Mouse (Mus musculus): ENCODE measurements around the gene Bag3. TPM values are rescaled to one million over a fixed set of nuclear protein-coding genes. Genes with fewer than 3 reads are reported as not detected.
"Not testable (repeated sequence)": the region's sequence is repeated elsewhere in the genome, so short reads cannot be mapped to it uniquely, and the experiment has no call there.

Bag3 gene
- polyA plus RNA-seq, 3 experiments from 2014 or later: 10.3 to 12.7 (median 10.4) TPM

DNA sequence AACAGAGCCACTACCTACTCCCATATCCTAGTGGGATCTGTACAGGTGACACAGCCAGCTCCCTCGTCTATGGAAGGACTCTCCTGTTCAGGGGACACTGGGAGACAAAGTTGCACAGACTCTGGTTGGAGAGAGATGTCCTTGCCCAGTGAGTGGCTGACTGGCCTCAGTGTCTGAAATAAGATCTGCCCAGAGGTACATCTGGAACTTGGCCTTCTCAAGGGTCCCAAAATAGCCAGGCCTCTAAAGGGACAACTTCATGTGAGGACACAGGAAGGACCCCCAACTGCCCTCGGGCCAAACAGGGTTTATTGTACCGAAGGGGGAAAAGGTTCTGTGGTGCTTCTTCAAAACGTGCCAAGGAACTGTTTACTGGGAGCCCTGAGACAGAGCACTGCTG lies 14.8 kb downstream of the Bag3 start:
- no peak for ATAC-seq

DNA sequence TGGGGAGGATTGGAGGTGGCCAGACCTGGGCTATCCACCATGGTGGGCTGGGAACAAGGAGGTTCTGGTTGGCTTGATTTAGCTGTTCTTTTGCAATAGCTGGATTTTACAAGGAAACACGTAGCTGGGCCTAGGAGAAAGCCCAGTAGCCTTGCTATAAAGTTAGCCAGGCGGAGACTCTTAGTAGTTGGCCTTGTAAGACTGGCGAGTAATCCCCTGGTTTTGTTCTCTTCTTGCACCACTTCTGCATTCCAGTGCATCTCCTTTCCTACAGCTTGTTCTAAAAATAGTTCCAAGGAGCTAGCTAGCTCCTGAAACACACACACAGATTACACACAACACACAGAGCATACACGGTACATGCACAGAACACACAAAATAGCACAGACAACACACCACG lies 15.4 kb downstream of the Bag3 start:
- ATAC-seq: no peak

DNA sequence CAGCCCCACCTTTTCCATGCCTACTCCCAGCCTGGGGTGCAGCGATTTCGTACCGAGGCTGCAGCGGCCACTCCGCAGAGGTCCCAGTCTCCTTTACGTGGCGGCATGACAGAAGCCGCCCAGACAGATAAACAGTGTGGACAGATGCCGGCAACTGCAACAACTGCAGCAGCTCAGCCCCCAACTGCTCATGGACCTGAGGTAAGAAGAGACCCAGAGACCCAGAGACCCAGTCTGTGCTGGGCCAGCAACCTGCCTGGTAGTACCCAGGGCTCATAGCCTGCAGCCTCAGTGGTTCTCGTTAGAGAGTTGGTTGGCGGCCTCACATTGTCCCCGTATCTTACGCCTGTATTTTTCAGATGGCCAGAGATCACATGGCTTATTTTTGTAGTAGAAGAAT lies 16.7 kb downstream of the Bag3 start:
- ATAC-seq: no peak

DNA sequence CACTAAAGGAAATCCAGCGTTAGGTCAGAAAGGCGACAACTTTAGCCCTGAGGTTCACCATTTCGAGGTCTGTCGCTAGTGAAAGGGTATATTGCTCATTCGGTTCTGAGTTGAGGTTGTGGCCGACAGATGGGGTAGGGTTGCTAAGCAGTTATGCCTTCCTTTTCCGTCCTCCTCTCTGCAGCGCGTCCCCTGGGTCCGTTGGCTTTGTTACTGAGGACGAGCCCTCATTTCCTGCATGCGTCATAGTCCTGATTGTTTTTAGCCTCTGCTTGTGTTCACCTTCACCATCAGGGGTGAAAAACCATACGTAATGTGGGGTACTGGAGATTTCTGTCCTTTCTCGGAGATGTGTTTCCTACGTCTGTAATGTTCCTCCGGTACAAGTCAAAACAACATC lies 17.3 kb downstream of the Bag3 start:
- no peak for ATAC-seq

DNA sequence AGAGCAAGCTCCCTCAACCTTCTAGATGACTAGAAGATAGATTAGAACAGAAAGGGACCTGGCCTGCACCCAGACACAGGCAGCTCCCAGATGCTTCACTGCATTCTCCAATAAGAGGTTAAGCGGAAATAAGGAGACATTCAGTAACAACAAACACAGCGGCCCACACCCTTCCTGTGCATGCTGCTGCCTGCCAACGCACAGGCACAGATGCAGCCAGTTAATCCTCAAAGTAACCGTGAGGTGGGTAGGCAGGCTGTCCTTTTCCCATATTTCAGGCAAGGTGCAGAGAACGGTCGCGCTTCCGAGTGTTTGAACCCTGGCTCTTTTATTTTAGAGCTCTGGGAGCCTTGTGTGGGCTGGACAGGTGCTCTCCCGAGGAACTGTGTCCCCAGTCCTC lies 17.8 kb downstream of the Bag3 start:
- no peak for ATAC-seq

DNA sequence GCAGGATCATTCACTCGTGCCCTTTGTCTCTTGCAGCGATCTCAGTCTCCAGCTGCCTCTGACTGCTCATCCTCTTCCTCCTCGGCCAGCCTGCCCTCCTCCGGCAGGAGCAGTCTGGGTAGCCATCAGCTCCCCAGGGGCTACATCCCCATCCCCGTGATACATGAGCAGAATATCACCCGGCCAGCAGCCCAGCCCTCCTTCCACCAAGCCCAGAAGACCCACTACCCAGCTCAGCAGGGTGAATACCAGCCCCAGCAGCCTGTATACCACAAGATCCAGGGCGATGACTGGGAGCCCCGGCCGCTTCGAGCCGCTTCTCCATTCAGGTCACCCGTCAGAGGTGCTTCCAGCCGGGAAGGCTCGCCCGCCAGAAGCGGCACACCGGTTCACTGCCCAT lies 18.4 kb downstream of the Bag3 start:
- ATAC-seq: no peak

DNA sequence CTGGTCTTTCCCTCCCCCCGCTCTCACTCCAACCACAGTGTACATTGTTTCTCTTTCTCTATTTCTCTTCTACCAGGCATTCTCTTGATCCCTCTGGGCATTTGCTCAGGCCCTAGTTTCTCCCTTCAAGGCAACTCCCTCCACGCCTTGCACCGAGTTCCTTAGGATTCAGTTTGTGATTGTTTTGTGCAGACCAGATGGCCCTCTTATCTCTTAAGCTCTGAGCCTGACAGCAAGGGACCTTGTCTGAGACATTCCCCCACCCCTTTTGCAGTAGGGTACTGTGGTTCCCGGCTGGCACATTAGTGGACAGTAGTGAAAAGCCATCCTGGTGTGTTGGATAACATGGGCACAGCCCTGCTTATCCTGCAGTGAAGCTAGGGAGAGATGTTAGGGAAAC lies 19.1 kb downstream of the Bag3 start:
- no peak for ATAC-seq

DNA sequence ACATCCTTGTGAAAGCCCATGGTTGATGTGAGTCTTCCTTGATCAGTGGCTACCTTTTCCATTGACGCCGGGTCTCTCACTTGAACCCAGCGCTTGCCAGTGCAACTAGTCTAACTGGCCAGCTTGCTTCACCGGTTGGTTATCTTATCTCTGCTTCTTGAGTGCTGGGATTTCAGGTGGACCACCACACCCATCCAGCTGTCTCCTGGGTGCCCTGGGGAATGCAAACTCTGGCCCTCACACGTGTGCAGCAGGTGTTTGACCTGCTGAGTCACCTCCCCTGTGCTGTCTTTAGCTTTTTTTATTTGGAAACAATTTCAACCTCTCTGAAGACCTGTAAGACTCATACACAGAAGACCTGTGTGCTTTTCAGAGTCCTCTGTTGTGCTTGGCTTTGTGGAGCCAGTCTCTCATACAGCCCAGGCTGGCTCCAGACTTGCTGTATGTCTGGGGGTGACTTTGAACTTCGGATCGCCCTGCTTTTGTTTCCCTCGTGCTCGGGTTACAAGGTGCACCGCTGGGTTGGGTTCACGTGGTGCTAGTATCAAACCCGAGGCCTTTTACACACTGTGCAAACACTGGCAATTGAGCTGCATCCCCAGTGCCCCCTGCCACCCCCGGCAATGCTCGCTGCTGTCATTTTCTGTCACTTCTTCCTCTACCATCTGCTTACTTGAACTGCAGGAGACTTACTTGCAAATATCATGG lies 19.9 kb downstream of the Bag3 start:
- no peak for ATAC-seq

DNA sequence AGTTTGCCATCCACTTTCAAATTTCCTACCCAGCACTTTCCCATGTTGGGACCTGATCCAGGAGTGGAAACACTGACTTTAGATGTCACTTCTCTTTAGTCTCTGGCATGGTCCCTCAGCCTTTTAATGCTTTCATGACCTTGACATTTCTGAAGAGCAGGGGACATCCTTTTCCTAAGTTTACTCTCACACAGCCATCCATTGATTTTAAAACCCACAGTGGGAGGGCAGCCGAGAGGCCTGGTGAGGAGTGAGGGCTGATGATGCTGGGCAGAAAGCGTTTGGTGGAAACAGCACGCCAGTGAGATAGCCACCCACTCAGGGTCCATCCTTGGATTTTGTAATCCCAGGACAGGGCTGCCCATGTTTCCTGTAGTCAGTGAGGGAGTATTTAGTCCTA lies 20.5 kb downstream of the Bag3 start:
- ATAC-seq: no peak

DNA sequence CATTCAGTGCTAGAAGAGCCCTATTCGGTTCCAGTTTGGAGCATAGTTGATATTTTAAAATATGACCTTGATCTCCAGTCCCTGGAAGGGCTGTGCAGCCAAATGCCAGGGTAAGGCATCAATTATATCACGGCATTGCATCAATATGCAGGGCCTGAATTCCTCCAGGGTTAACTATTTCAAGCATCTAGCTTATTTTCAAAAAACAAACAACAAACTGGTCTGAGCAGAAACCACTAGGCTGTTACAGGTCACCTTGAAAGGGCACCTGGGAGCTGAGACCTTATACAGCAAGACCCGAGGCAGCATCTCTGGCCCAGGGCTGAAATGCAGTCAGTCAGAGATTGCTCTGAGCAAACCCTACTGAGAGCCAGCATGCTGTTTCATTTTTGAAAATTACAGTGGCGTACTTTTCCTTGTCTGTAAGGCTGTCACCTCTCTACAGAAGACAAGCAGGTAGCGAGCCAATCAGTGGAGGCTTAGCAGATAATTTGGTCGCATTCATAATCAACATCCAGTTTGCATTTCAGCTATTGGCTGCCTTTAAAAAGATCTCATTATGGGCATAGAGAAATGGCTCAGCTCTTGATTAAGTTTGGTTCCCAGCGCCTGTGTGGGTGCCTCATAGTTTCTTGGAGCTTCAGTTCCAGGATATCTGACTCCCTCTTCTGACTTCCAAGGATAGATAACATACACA lies 21.3 kb downstream of the Bag3 start:
- no peak for ATAC-seq

DNA sequence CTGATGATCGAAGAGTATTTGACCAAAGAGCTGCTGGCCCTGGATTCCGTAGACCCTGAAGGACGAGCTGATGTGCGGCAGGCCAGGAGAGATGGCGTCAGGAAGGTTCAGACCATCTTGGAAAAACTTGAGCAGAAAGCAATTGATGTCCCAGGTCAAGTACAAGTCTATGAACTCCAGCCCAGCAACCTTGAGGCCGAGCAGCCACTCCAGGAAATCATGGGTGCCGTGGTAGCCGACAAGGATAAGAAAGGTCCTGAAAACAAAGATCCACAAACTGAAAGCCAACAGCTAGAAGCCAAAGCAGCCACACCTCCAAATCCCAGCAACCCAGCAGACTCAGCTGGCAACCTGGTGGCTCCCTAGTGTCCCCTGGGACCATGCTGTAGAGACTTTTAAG lies 22.6 kb downstream of the Bag3 start:
- no peak for ATAC-seq

DNA sequence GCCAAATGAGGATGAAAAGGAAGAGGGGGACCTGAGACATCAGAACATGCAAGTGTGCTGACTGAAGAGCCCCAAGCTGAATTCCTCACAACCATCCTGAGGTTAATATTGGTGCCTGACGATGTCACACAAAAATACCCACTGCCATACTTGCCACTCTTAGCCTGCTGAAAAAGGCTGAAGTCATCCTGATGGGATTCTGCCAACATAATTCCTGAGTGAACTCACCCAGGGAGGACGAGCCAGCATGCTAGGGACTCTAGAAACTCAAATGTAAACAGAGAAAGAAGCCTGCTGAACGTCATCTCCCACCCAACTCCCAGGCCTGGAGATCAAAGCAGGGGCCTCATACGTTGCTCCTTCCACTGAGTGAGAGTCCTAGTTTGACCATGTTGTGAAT lies 25.7 kb downstream of the Bag3 start:
- no peak for ATAC-seq

DNA sequence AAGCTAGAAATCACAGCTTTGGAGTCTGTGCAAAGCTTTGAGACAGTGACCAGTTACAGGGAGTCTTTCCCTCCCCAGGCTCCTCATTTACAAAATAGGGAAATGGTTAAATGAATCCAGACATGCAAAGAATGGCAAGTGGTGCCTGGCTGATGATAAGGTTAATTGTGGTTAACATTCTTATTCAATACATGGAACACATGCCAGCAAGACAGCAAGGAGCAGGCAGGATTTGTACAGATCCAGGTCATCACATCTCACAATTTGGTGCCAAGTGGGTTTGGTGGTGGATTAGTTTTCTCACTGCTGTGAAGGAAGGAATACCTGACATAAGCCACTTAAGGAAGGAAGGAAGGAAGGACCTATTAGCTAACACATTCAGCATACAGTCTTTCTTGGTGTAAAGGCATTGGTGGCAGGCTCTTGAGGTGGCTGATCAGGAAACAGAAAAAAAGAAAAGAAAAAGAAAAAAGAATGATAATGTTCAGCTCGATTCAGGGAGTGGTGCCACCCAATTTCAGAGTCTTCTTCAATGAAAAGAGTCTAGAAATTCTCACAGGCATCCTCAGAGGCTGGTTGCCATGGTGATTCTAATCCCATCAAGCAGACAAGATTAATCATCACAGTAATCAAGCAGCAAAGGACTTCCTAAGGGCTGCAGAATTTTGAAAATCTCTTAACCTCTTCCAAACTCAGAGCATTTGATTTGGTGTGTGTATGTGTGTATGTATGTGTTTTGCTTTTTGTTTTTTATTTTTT lies 27.1 kb downstream of the Bag3 start:
- ATAC-seq: no peak

DNA sequence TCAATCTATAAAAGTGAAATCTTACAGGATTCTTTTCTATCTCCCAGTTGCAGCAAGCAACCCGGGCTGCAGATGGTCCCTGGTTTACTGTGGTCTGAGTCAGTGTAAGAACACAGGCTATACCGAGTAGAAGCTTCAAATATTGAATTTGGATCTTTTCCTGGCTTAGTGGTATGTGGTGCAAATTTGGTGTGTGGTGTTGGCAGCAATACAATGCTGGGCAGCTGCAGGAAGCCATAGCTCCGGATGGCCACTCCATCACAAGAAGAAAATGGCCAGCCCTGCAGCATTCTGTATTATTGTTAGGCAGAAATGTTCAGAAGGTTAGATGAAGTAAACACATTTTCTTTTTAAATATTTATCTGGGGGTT lies 27.7 kb downstream of the Bag3 start:
- ATAC-seq: no peak

DNA sequence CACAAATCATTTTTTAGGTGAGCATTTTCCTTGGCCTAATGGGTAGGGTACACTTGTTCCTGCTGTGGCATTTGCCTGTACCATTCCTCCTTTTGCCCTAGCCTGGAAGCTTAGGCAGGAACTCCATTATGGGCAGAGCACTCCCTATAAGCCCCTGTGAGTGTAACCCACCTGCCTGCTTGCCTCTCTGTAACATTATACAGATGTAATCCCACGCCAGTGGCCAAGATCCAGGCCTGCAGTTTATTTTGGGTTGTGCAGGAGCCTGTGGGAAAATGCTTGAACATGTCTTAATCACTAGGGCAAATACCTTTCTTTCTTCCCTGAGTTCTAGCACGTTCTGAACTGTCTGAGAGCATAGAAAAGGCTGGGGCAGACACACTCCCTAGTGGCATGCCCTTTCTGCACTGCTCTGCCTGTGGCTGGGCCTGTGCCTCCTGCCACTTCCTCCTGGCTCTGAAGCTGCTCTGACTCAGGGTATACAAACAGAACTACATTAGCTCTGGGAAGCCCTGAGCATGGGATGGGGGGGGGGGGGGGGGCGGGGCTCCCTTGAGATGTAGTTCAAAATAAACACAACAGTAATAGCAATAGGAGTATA lies 29.8 kb downstream of the Bag3 start:
- no peak for ATAC-seq

DNA sequence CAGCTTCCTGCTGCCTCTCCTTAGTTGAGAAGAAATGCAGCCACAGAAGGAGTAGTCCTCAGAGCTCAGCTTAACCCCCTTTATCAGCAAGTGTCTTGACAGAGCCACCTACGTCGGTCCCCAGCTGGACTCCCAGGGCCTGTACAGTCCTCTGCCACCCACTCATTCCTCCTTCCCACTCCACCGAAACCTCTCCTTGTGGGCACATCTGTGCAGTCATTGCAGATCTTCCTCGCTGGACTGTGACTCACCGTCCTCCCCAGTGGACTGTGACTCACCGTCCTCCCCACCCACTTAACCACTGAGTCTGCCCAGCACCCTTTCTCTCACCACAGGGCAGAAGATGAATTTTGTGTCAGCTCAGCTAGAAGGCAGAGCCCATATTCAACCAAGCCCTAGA lies 31.1 kb downstream of the Bag3 start:
- no peak for ATAC-seq

DNA sequence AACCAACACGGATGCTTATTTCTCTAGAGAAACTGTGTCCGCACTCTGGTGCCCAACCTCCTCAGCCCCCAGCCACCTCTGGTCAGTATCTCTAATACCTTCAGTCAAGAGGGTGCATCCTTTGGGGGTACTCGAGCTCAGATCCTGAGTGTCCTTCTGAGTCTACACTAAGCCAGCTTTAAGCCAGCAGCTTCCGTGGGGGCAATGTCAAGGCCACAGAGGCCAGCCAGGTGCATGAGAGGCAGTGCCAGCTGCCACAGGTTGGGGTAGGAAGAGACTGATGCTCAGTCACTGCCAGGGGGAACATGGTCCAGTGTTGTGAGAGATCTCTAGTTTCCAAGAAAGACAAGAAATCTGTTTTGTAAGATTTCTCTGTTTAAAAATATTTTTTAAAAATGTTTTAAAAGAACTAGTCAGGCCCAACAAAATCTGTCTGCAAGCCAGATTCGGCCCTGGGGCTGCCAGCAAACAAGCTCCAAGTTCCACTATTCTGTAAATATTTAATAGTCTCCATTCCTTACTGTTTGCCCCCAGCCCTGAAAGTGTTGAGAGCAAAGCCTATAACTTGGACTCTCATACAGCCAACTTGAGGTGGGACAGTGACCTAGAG lies 31.8 kb downstream of the Bag3 start:
- no peak for ATAC-seq

DNA sequence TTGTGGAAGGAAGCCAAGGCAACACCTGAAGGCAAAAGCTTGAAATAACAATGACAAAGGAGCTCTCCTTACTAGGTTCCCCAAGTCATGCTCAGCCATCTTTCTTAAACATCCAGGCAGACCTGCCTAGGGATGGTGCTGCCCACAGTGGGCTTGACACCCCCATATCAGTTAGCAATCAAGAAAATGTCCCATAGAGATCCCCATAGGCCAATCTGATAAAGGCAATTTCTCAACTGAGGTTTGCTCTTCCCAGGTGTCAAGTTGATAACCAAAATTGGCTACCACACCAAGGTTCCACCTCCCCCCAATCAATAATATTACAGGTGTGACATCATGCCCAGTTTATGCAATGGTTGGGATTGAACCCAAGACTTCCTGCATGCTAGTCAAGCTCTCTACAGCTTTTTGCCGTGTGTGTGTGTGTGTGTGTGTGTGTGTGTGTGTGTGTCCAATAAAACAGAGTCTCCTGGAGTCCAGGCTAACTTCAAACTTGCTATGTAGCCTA lies 33.6 kb downstream of the Bag3 start:
- no peak for ATAC-seq

DNA sequence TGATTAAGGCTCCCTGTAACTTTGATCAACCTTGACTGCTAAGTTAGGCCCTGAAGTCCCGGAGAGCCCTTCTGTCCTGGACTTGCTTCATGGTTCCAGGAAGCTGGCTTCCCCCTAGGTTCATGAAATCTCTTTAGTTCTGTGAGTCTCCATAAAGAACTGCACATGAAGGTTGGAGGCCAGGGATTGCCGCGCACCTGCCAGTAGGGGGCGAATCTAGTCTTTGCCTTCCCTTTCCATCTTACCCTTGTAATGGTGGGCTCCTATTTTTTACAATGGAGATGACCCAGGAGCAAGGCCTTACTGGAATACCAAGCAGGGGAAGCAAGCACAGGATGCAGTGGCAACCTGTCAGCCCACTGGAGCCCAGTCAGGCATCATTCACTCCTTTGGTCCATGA lies 40.0 kb downstream of the Bag3 start:
- ATAC-seq: no peak

DNA sequence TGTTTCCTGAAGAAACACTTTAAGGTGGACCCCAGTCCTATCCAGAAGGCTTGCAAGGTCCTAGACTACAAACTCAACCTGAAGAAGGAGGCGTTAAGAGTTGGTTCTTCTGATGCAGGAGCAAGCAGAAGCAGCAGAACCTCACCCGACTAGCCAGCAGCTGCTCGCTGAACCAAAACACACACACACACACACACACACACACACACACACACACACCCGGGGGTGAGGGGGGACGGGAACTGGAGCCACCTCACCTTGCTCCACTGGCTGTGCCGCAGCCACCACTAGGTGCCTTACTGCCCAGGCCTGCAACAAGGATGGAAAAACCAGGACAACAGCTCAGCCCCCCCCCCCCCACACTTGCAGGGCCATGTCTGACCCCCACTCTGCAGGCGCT lies 42.9 kb downstream of the Bag3 start:
- ATAC-seq: no peak

DNA sequence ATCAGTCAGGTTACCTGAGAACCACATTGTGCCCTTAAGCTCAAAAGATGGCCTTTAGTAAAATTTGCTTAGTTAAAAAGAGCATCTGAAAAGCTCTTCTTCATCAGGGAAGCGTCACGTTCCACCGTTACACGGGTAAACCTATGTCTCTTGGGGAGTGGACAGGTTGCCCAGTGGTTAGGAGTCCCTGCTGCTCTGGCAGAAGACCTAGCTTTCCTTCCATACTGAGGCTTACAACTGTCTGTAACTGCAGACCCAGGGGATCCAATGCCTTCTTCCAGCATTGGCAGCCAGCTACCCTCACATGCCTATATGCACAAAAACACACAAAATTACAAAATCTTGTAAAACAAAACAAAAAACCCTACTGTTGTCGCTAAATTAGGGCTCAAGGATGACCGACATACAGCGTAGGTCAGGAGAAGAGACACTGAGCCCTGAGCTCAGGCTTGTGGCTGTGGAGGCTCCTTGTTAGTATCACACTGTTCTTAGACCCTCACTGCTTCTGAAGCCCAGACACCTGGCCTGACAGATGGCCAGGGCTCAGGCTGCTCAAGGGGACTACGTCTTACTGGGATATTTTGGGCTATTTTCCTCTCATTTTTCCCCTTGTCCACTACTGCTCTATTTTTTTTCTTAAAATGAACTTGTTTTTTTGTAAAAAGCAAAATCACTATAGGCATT lies 44.3 kb downstream of the Bag3 start:
- no peak for ATAC-seq

DNA sequence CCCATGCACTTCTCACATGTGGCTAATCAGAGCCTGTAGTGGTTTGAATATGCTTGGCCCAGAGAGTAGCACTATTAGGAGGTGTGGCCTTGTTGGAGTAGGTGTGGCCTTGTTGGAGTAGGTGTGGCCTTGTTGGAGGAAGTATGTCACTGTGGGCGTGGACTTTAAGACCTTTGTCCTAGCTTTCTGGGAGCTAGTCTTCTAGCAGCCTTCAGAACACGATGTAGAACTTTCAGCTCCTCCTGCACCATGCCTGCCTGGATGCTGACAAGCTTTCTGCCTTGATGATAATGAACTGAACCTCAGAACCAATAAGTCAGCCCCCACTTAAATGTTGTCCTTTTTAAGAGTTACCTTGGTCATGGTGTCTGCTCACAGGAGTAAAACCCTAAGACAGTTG lies 46.0 kb downstream of the Bag3 start:
- not testable (repeated sequence) for ATAC-seq
